Mouse (Mus musculus): ENCODE results near the gene Vmn1r114.
"Not testable (repeated sequence)": the region's sequence is repeated elsewhere in the genome, so short reads cannot be mapped to it uniquely, and the experiment has no call there.

Vmn1r114 gene

DNA sequence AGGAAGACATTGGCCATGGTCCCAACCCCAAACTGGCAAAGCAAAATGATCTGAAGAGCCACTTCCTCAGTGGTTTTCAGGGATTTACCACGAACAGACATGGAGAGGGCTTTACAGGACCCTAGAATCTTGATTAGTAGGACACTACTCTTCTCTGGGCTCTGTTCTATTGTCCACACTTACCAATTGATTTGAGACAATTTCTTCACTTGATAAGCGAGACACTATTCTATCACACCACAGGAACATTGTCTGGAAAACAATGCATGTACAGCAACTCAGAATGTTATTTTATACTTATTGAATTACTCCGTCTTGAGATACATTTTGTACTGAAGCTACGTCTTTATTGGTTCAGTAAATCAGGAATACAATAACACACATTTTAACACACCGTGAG is at the start of gene Vmn1r114:
Gene Vmn1r114 (minus strand): TSS at position 101 of the 400 bp plus-strand sequence.
- DNase-seq, result not testable (repeated sequence)

DNA sequence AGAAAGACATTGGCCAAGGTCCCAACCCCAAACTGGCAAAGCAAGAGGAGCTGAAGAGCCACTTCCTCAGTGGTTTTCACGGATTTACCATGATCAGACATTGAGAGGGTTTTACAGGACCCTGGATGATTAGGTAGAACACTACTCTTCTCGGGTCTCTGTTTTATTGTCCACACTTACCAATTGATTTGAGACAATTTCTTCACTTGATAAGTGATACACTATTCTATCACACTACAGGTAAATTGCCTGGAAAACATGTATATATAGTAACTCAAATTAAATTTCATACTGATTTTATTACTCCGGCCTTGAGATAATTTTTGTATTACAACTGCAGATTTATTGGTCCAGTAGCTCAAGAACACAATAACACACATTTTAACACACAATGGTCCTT is 32.9 kb upstream of the Vmn1r114 start, which contains the start of gene Vmn1r115:
Gene Vmn1r115 (minus strand): TSS at position 101 of the 400 bp plus-strand sequence.
- DNase-seq, result not testable (repeated sequence)

DNA sequence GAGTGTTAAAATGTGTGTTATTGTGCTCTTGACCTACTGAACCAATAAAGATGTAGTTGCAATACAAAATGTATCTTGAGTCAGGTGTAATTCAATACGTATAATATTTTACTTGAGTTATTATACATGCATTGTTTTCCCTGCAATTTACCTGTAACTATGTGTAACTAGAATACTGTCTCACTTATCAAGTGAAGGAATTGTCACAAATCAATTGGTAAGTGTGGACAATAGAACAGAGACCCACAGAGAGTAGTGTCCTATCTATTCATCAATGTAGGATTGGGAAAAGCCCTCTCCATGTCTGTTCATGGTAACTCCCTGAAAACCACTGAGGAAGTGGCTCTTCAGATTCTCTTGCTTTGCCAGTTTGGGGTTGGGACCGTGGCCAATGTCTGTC is 25.0 kb downstream of the Vmn1r114 start, which contains the start of gene Vmn1r113:
Gene Vmn1r113 (plus strand): TSS at position 301 of the 400 bp plus-strand sequence.
- DNase-seq, result not testable (repeated sequence)

DNA sequence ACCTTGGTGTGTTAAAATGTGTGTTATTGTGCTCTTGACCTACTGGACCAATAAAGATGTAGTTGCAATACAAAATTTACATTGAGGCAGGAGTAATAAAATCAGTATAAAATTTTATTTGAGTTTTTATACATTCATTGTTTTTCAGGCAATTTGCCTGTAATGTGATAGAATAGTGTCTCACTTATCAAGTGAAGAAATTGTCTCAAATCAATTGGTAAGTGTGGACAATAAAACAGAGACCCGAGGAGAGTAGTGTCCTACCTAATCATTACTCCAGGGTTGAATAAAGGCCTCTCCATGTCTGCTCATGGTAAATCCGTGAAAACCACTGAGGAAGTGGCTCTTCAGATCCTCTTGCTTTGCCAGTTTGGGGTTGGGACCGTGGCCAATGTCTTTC is 41.1 kb downstream of the Vmn1r114 start, which contains the start of gene Vmn1r112:
Gene Vmn1r112 (plus strand): TSS at position 301 of the 400 bp plus-strand sequence.
- not testable (repeated sequence) for DNase-seq
